Mouse (Mus musculus) v-Abl transformed pro-B cells (cell line): ENCODE data around the gene Dnaja3.
"Not testable (repeated sequence)": the region's sequence is repeated elsewhere in the genome, so short reads cannot be mapped to it uniquely, and the experiment has no call there.

Source experiments
- in situ Hi-C, 2 experiments: fragments of 400-800 bp; cut with MboI; formaldehyde crosslinking; loops; one replicate each; pipeline ENCODE4 v1.15.1; 2025; ENCODE audit not compliant: unreplicated experiment in 2 of 2

Dnaja3 gene

DNA sequence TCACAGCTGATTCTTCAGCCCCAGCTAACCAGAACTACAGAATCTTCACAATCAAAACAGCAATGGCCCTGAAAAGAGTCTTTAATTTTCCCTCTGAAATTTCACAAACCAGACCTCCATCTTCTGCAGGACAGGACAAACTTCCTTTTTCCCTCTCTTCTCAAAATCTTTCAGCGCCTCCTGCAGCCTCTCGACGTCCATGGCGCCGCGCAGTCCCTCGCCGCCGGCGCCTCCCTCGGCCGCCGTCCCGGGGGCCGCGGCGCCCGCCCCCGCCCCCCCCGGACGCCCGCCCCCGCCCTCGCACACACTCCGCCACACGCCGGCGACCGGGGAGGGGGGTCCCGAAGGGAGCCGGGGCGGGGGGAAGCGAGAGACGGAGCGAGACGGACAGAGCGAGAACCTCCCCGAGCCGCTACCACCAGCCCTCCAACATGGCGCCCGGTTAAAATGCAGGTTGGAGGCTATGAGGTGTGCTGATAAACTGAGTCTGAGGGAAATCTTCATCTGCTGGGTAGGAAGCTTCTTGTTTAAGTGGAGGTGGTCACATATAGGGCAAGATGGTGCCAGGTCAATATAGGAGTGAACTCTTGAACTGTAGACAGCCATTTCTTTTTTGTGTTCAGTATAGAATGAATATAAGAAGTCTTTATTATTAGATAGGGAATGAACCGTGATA is 117.0 kb downstream of the Dnaja3 start:
- in situ Hi-C loops: not testable (repeated sequence)
